In the genomic region with DNA sequence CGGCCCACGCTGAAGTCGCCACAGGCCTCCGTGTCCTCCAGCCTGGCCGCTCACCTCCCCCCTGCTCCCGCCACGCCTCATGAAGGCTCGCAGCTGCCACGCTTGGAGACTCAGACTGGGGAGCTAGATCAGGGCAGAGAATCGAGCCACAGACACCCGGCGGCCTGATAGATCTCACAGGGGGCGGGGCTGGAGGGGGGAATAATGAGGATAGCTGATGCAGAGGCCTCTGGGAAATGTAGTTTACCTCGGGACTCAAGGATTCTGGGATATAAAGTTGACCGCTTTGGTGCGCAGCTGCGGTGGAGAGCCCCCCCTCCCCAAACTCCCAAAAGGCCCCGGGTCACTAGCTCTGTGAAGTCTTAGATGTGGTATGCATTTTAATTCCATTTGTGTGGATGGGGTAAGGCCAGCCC, we compare ENCODE assay signal across 8 mouse cellular contexts. TPM values are rescaled to one million over a fixed set of nuclear protein-coding genes. Genes with fewer than 3 reads are reported as not detected.
DNase-seq lines count a peak whose midpoint lies in the region; ATAC-seq and TF ChIP-seq lines count a peak whose summit lies in the region.

A gene (minus strand): TSS at position 183 of the 416 bp plus-strand sequence.

- peak; percentile 82 for DNase-seq in adrenal gland, postnatal 25 days
- DNase-seq in embryonic facial prominence, embryonic 11.5 days (ENCODE audit: low spot score) = peak; percentile 95
- DNase-seq in heart, adult 2 months = peak; percentile 81 to 84
- DNase-seq in kidney, adult 2 months = peak; percentile 93
- DNase-seq in limb, embryonic 10.5 days (ENCODE audit: low spot score) = peak; percentile 87
- peak; percentile 99 for DNase-seq in midbrain, embryonic 11.5 days (ENCODE audit: low spot score, missing footprints)

- no peak within 1 kb of the TSS for H3K27ac ChIP-seq in embryonic facial prominence, embryonic 11.5 days (replicated peaks; ENCODE audit: low read depth, low read length)
- peak within 1 kb of the TSS; percentile 79 for H3K27ac ChIP-seq in heart, adult 2 months
- peak within 1 kb of the TSS; percentile 49; the same call in 1 of the 2 replicates for H3K27ac ChIP-seq in kidney, adult 2 months (ENCODE audit: insufficient read depth, low read depth, low read length)
- peak within 1 kb of the TSS; percentile 83 for H3K27ac ChIP-seq in limb, embryonic 10.5 days
- H3K27ac ChIP-seq in midbrain, embryonic 11.5 days (ENCODE audit: low read depth, low read length) = no peak within 1 kb of the TSS
- H3K27ac ChIP-seq in small intestine, adult 2 months (ENCODE audit: insufficient read depth, low read depth, low read length) = no peak within 1 kb of the TSS

- no peaks in the 10 kb centered on the region for H3K4me1 ChIP-seq in embryonic facial prominence, embryonic 11.5 days (ENCODE audit: control insufficient read depth, insufficient read depth, low read length)
- H3K4me1 ChIP-seq in heart, adult 2 months (ENCODE audit: control insufficient read depth, insufficient read depth, low read length) = peaks cover 2% of the 10 kb centered on the region; the same call in 1 of the 2 replicates
- H3K4me1 ChIP-seq in kidney, adult 2 months (ENCODE audit: control insufficient read depth, insufficient read depth, low read length) = no peaks in the 10 kb centered on the region
- peaks cover 12% of the 10 kb centered on the region for H3K4me1 ChIP-seq in limb, embryonic 10.5 days
- no peaks in the 10 kb centered on the region; the same call in 1 of the 2 replicates for H3K4me1 ChIP-seq in midbrain, embryonic 11.5 days (ENCODE audit: control insufficient read depth, insufficient read depth, low read length)
- no peaks in the 10 kb centered on the region for H3K4me1 ChIP-seq in small intestine, adult 2 months (ENCODE audit: control insufficient read depth, insufficient read depth, insufficient read length, low read length)

- peak within 1 kb of the TSS; percentile 50 for H3K4me3 ChIP-seq in embryonic facial prominence, embryonic 11.5 days (ENCODE audit: low read depth, low read length)
- H3K4me3 ChIP-seq in heart, adult 2 months = peak within 1 kb of the TSS; percentile 84
- peak within 1 kb of the TSS; percentile 78 for H3K4me3 ChIP-seq in kidney, adult 2 months (ENCODE audit: insufficient read depth, low read depth, low read length)
- H3K4me3 ChIP-seq in limb, embryonic 10.5 days = peak within 1 kb of the TSS; percentile 80
- H3K4me3 ChIP-seq in midbrain, embryonic 11.5 days (ENCODE audit: low read depth, low read length) = peak within 1 kb of the TSS; percentile 51
- peak within 1 kb of the TSS; percentile 82 for H3K4me3 ChIP-seq in small intestine, adult 2 months (ENCODE audit: low read depth, low read length)

- WGBS in embryonic facial prominence, embryonic 11.5 days = under 1% methylated on average over 18 of the region's 18 CpGs
- 2% methylated on average over 18 of the region's 18 CpGs for WGBS in heart, adult 2 months
- WGBS in kidney, adult 2 months = under 1% methylated on average over 18 of the region's 18 CpGs
- under 1% methylated on average over 18 of the region's 18 CpGs for WGBS in limb, embryonic 10.5 days
- WGBS in midbrain, embryonic 11.5 days = under 1% methylated on average over 18 of the region's 18 CpGs
- WGBS in small intestine, adult 2 months = under 1% methylated on average over 18 of the region's 18 CpGs

- no peak for TF ChIP-seq EP300 in heart, adult 2 months (IDR thresholded peaks at IDR 0.05; ENCODE audit: insufficient read depth, low read depth, low read length)

- TF ChIP-seq POLR2A in heart, adult 2 months (IDR thresholded peaks at IDR 0.05; ENCODE audit: insufficient read depth, low read depth, low read length) = peak; percentile 57; the same call in 1 of the 2 replicates
- TF ChIP-seq POLR2A in kidney, adult 2 months (IDR thresholded peaks at IDR 0.05; ENCODE audit: low read depth, low read length) = no peak
- no peak for TF ChIP-seq POLR2A in small intestine, adult 2 months (IDR thresholded peaks at IDR 0.05; ENCODE audit: low read depth, low read length)

- peak within 1 kb of the TSS; percentile 92 for H3K4me2 ChIP-seq in embryonic facial prominence, embryonic 11.5 days (ENCODE audit: low read depth, low read length)
- peak within 1 kb of the TSS; percentile 90 for H3K4me2 ChIP-seq in midbrain, embryonic 11.5 days

- no peaks in the 10 kb centered on the region for H3K9me3 ChIP-seq in embryonic facial prominence, embryonic 11.5 days (replicated peaks; ENCODE audit: control insufficient read depth, low read length)
- H3K9me3 ChIP-seq in limb, embryonic 10.5 days (replicated peaks) = no peaks in the 10 kb centered on the region
- H3K9me3 ChIP-seq in midbrain, embryonic 11.5 days (ENCODE audit: control insufficient read depth, low read length) = no peaks in the 10 kb centered on the region

- no peaks in the 10 kb centered on the region for H3K27me3 ChIP-seq in embryonic facial prominence, embryonic 11.5 days (ENCODE audit: control insufficient read depth, insufficient read depth, low read length)
- H3K27me3 ChIP-seq in heart, adult 2 months (ENCODE audit: control insufficient read depth, insufficient read depth, low read length) = no peaks in the 10 kb centered on the region
- no peaks in the 10 kb centered on the region for H3K27me3 ChIP-seq in kidney, adult 2 months (replicated peaks; ENCODE audit: control insufficient read depth, insufficient read depth, low read length)
- peaks cover 20% of the 10 kb centered on the region for H3K27me3 ChIP-seq in limb, embryonic 10.5 days (ENCODE audit: low read depth, poor library complexity, severe bottlenecking)
- peaks cover 2% of the 10 kb centered on the region; the same call in 1 of the 2 replicates for H3K27me3 ChIP-seq in midbrain, embryonic 11.5 days (ENCODE audit: control insufficient read depth, insufficient read depth, low read length)
- H3K27me3 ChIP-seq in small intestine, adult 2 months (ENCODE audit: control insufficient read depth, insufficient read depth, low read length) = no peaks in the 10 kb centered on the region

- TF ChIP-seq CTCF in heart, adult 2 months (IDR thresholded peaks at IDR 0.05) = no peak
- no peak for TF ChIP-seq CTCF in kidney, adult 2 months (conservative IDR thresholded peaks at IDR 0.05; ENCODE audit: insufficient read depth, insufficient read length, low read depth, low read length)
- TF ChIP-seq CTCF in small intestine, adult 2 months (IDR thresholded peaks at IDR 0.05; ENCODE audit: extremely low read depth, insufficient read length, insufficient replicate concordance, low read depth, low read length) = no peak

- no peaks in the 10 kb centered on the region for H3K79me2 ChIP-seq in heart, adult 2 months (replicated peaks; ENCODE audit: control insufficient read depth, insufficient read depth, low read length)

- peak; percentile 94 for ATAC-seq in embryonic facial prominence, embryonic 11.5 days (replicated peaks; ENCODE audit: insufficient number of reproducible peaks, low FRiP score, low TSS enrichment, low read depth)
- peak; percentile 96 for ATAC-seq in midbrain, embryonic 11.5 days (ENCODE audit: low FRiP score)
- no peak for ATAC-seq in erythroid progenitor cell, adult 5-6 weeks (replicated peaks; ENCODE audit: low FRiP score, poor library complexity, severe bottlenecking)

- H3K9ac ChIP-seq in embryonic facial prominence, embryonic 11.5 days (replicated peaks; ENCODE audit: low read length) = peak within 1 kb of the TSS; percentile 49
- H3K9ac ChIP-seq in heart, adult 2 months (ENCODE audit: low read depth, low read length) = peak within 1 kb of the TSS; percentile 88
- H3K9ac ChIP-seq in midbrain, embryonic 11.5 days (ENCODE audit: low read length) = peak within 1 kb of the TSS; percentile 70

- H3K36me3 ChIP-seq in embryonic facial prominence, embryonic 11.5 days (replicated peaks; ENCODE audit: control insufficient read depth, insufficient read depth, low read depth, low read length) = no peaks in the 10 kb centered on the region
- no peaks in the 10 kb centered on the region for H3K36me3 ChIP-seq in heart, adult 2 months (ENCODE audit: control insufficient read depth, insufficient read depth, low read length)
- H3K36me3 ChIP-seq in kidney, adult 2 months (ENCODE audit: control insufficient read depth, insufficient read depth, low read length) = no peaks in the 10 kb centered on the region
- H3K36me3 ChIP-seq in limb, embryonic 10.5 days = no peaks in the 10 kb centered on the region
- H3K36me3 ChIP-seq in midbrain, embryonic 11.5 days (ENCODE audit: control insufficient read depth, insufficient read depth, low read length) = no peaks in the 10 kb centered on the region
- no peaks in the 10 kb centered on the region for H3K36me3 ChIP-seq in small intestine, adult 2 months (ENCODE audit: control insufficient read depth, insufficient read depth, low read length)

- intact Hi-C loops in heart, adult 2 months (cut with DNase I) = loop anchor here (1.0 to 5.0 kb wide), 4 partner anchors 15 to 126 kb away; a partner anchor contains a TSS

RNA-seq across cellular contexts. Expression of the gene that starts here (rescaled TPM):
- total RNA-seq in adrenal gland, postnatal 25 days (2021) = 3.4 and 4.1 TPM in 2 replicates
- polyA plus RNA-seq in embryonic facial prominence, embryonic 11.5 days (2014; fragmentation: Nextera tagmentation; extraction: Ambion mirVana) = 1.7 and 2.1 TPM in 2 replicates
- total RNA-seq in heart, adult 2 months (2021) = 1 to 10 TPM; 1.3 TPM
- polyA plus RNA-seq in heart, adult 2 months (2012; rRNA removed) = 0.45 and 0.79 TPM in 2 replicates
- 0.49 and 0.75 TPM in 2 replicates for polyA plus RNA-seq in kidney, adult 2 months (2012; rRNA removed)
- polyA plus RNA-seq in limb, embryonic 10.5 days (2016; fragmentation: Nextera tagmentation; extraction: Ambion mirVana) = 0.75 and 0.96 TPM in 2 replicates
- 1.5 and 1.7 TPM in 2 replicates for polyA plus RNA-seq in midbrain, embryonic 11.5 days (2014; fragmentation: Nextera tagmentation; extraction: Ambion mirVana)
- polyA plus RNA-seq in small intestine, adult 2 months (2012; rRNA removed) = not detected in 2 replicates
- not detected in 2 replicates for total RNA-seq in erythroid progenitor cell, adult 5-6 weeks (2015; ENCODE audit: low replicate concordance)
- not detected in 2 replicates for total RNA-seq in erythroid progenitor cell, adult 5-6 weeks (2017; ENCODE audit: low replicate concordance)

Comparison
In these comparisons a context has a peak if more than half of its experiments do, and no peak if none do; other contexts are left out.
1. Peak in DNase-seq, H3K4me3 ChIP-seq and H3K27ac ChIP-seq in kidney, adult 2 months; RNA of the gene not detected or under 1 TPM.
2. Peak in DNase-seq, H3K4me3 ChIP-seq and H3K27ac ChIP-seq in limb, embryonic 10.5 days; RNA of the gene not detected or under 1 TPM.